Mouse (Mus musculus) midbrain, postnatal 0 days (tissue): ENCODE measurements around the gene Bcap31. TPM values are rescaled to one million over a fixed set of nuclear protein-coding genes. Genes with fewer than 3 reads are reported as not detected.

Experiments
- ATAC-seq: fragments of 200-750 bp; cut with Nextera tagmentation; 2 replicates; pipeline ENCODE4 v1.8.0; 2017; ENCODE audit warnings: moderate number of reproducible peaks, mild to moderate bottlenecking, moderate TSS enrichment, moderate library complexity; ENCODE audit not compliant: low FRiP score
- DNase-seq: peaks from one replicate; pipeline ENCODE4 v3.0.0-alpha.2; 2015; ENCODE audit warnings: low spot score
- H3K27ac ChIP-seq: fragments of 300-500 bp; sonication (generic); 2 replicates; pipeline ENCODE4 v1.5.1; 2014; ENCODE audit warnings: low read depth, mild to moderate bottlenecking, low read length, mixed read lengths
- H3K27me3 ChIP-seq: fragments of 300-500 bp; sonication (generic); 2 replicates; pipeline ENCODE4 v1.6.1; 2014; ENCODE audit warnings: low read length, control low read depth, mixed read lengths; ENCODE audit not compliant: insufficient read depth
- H3K36me3 ChIP-seq: fragments of 300-500 bp; sonication (generic); 2 replicates; pipeline ENCODE4 v1.6.1; 2014; ENCODE audit warnings: low read length, control low read depth, mixed read lengths; ENCODE audit not compliant: insufficient read depth
- H3K4me1 ChIP-seq: fragments of 300-500 bp; sonication (generic); 2 replicates; pipeline ENCODE4 v1.6.1; 2014; ENCODE audit warnings: mild to moderate bottlenecking, control low read depth, antibody characterized with exemption, low read length, mixed read lengths; ENCODE audit not compliant: insufficient read depth
- H3K4me2 ChIP-seq: fragments of 300-500 bp; sonication (generic); 2 replicates; pipeline ENCODE4 v1.6.1; 2014; ENCODE audit warnings: low read depth, mild to moderate bottlenecking, low read length, mixed read lengths; ENCODE audit not compliant: poor library complexity, severe bottlenecking
- H3K4me3 ChIP-seq: fragments of 300-500 bp; sonication (generic); 2 replicates; pipeline ENCODE4 v1.5.1; 2014; ENCODE audit warnings: low read depth, mild to moderate bottlenecking, low read length, moderate library complexity
- H3K9ac ChIP-seq: fragments of 300-500 bp; sonication (generic); replicated peaks from 2 replicates; pipeline ENCODE4 v1.6.1; 2014; ENCODE audit warnings: mild to moderate bottlenecking, low read length, moderate library complexity, mixed read lengths; ENCODE audit not compliant: poor library complexity, severe bottlenecking
- H3K9me3 ChIP-seq: fragments of 300-500 bp; sonication (generic); 2 replicates; pipeline ENCODE4 v1.6.1; 2016; ENCODE audit warnings: low read length, control low read depth
- CTCF ChIP-seq: IDR thresholded peaks from 2 replicates; pipeline ENCODE4 v1.5.1; 2016; ENCODE audit warnings: antibody characterized with exemption, mild to moderate bottlenecking
- WGBS: fragments of 180-500 bp; shearing (Covaris S2); extraction: QIAGEN DNeasy Blood & Tissue Kit; methylation state at CpG from one replicate; pipeline ENCODE4 v1.1.7; 2014; 5-methylcytosine and 5-hydroxymethylcytosine counted together
- polyA plus RNA-seq: library from polyadenylated mRNA; unstranded; fragments of >200 nt; fragmentation: Nextera tagmentation; extraction: Ambion mirVana; gene quantifications from 2 replicates; pipeline ENCODE4 v1.2.1, GENCODE M21; 2015
- total RNA-seq: library from RNA; depleted of rRNA; stranded (reverse); fragments of >200 nt; gene quantifications from 2 replicates; pipeline ENCODE4 v1.2.3, GENCODE M21; 2014

Gene Bcap31
- total and polyA plus RNA-seq, 2 experiments from 2014 or later = 48.7 to 134 TPM

DNA sequence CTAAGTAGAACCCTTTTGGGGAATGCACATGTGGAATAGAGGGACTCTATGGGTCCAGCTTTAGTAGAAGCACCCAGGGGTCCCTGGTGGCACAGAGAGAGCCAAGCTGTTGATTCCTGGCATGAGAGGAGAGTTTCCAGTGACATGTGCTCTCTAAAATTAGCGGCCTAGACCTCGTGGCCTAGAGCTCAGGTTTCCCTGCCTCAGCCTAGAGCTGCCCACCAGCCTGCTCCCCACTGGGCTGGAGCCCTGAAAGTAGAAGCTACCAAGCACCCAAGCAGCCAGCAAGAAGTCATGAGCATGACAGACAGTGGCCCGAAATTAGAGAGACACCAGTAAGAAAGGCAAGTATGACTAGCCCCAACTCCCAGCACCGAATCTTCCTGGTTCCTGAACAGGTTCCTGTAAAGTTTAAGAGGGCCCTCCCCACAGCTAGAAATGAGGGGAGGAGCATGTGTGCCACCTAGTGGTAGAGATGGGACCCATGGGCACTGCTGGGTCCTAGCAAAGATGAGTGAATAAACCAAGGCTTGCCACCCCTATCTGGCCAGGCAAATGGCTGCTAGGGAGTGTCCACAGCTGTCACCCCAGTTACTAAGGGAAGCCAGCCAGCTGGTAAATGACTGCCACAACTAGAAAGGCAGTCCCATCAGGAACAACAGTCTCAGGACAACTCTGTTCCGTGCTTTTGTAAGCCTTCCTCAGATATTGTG lies 24.9 kb downstream of the Bcap31 start:
- H3K9me3 ChIP-seq = no peaks in the 10 kb centered on the region
- no peaks in the 10 kb centered on the region for H3K36me3 ChIP-seq
- no peaks in the 10 kb centered on the region for H3K4me1 ChIP-seq
- ATAC-seq (no peak; the same call in 1 of the 2 replicates), DNase-seq (peak; percentile 28)
- WGBS = 84% methylated on average over 5 of the region's 5 CpGs
- TF ChIP-seq CTCF = peak; percentile 72
- no peak overlapping the region for H3K4me3 ChIP-seq
- H3K27ac ChIP-seq = no peak overlapping the region
- no peaks in the 10 kb centered on the region for H3K27me3 ChIP-seq
- no peak overlapping the region for H3K9ac ChIP-seq
- no peak overlapping the region for H3K4me2 ChIP-seq

DNA sequence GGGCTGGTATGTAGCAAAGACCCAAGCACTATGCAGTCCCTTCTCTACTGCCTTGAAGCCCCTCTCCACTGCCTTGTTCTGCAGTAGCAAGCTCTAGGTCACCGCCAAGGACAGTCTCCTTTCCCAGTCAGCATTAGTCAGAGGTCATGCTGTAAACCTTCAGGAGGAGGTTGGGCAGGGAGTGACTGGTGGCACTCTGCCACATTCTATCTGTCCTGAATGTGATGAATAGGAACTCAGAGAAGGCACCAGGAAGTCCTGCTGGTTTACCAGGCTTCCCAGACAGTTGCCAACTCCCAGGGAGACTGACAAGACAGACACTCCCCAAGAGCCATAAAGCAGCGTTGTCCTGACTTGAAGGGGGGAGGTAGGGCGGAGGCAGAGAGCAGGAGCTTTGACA lies 30.3 kb downstream of the Bcap31 start:
- WGBS = 87% methylated on average over 3 of the region's 3 CpGs
- Histone ChIP-seq H3K9ac (no peak overlapping the region), H3K27me3 (no peaks in the 10 kb centered on the region), H3K4me2 (no peak overlapping the region), H3K4me3 (no peak overlapping the region), H3K36me3 (peaks cover 5% of the 10 kb centered on the region; the same call in 1 of the 2 replicates), H3K4me1 (no peaks in the 10 kb centered on the region), H3K27ac (no peak overlapping the region), H3K9me3 (no peaks in the 10 kb centered on the region)
- DNase-seq (no peak), ATAC-seq (no peak)
- TF ChIP-seq CTCF = no peak

DNA sequence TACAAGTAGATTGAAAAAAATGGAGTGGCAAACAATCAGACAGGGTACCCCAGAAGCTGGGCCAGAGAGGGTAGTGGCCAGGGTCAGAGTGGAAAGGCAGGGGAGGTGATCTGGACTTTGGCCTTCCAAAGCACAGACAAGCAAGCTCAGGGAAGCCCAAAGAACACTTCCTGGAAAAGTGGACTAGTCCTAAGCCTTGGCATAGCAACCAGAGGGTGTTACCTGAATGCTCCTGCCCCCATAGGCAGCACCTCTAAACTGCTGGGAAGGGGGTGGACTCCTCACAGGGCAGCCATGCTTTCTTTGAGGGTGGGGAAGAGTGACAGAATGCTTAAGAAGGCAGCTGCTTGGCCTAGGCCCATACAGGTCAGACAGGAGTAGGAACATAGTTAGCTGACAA lies 31.0 kb downstream of the Bcap31 start:
- Histone ChIP-seq H3K4me3 (no peak overlapping the region), H3K36me3 (peaks cover 11% of the 10 kb centered on the region), H3K27me3 (no peaks in the 10 kb centered on the region), H3K27ac (no peak overlapping the region), H3K4me2 (no peak overlapping the region), H3K9me3 (no peaks in the 10 kb centered on the region), H3K9ac (no peak overlapping the region), H3K4me1 (no peaks in the 10 kb centered on the region)
- no peak for DNase-seq
- ATAC-seq = no peak
- no peak for TF ChIP-seq CTCF

DNA sequence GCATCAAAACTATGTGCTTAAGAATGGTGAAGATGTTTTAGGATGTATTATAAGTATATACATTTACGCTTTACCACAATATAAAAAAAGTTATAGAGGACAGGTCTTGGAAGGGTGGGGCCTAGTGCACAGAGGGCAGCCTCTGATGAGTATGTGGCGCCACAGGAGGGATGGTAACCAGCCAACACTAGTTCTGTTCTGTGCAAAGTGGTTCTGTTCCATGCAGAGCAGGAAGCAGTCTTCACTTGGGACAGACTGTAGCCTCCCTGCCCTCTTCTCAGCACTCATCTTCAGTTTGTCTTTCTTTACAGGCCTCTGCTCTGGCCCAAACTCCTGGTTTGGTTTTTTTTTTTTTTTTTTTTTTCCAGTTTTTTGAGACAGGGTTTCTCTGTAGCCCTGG lies 31.8 kb downstream of the Bcap31 start:
- DNase-seq (no peak), ATAC-seq (no peak)
- Histone ChIP-seq H3K36me3 (peaks cover 19% of the 10 kb centered on the region), H3K27ac (no peak overlapping the region), H3K4me3 (no peak overlapping the region), H3K9me3 (no peaks in the 10 kb centered on the region), H3K9ac (no peak overlapping the region), H3K4me2 (no peak overlapping the region), H3K27me3 (no peaks in the 10 kb centered on the region), H3K4me1 (no peaks in the 10 kb centered on the region)
- TF ChIP-seq CTCF = no peak
- WGBS = 75% methylated on average over 2 of the region's 2 CpGs

DNA sequence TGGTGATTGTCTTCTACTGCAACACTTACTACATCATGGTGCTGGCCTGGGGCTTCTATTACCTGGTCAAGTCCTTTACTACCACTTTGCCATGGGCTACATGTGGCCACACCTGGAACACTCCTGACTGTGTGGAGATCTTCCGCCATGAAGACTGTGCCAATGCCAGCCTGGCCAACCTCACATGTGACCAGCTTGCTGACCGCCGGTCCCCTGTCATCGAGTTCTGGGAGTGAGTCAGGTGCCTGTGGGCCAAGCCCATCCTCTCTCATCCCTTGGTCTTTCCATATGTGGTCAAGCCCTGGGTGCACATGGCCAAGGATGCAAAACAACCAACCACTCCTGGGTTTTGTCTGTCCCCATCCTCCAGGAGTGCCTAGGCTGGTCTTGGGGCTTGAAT lies 39.3 kb downstream of the Bcap31 start:
- TF ChIP-seq CTCF = no peak
- Histone ChIP-seq H3K4me1 (no peaks in the 10 kb centered on the region), H3K4me3 (no peak overlapping the region), H3K9ac (no peak overlapping the region), H3K9me3 (no peaks in the 10 kb centered on the region), H3K36me3 (peaks cover 20% of the 10 kb centered on the region), H3K27ac (no peak overlapping the region), H3K27me3 (no peaks in the 10 kb centered on the region), H3K4me2 (no peak overlapping the region)
- ATAC-seq = no peak
- 97% methylated on average over 4 of the region's 4 CpGs for WGBS
- DNase-seq = no peak

DNA sequence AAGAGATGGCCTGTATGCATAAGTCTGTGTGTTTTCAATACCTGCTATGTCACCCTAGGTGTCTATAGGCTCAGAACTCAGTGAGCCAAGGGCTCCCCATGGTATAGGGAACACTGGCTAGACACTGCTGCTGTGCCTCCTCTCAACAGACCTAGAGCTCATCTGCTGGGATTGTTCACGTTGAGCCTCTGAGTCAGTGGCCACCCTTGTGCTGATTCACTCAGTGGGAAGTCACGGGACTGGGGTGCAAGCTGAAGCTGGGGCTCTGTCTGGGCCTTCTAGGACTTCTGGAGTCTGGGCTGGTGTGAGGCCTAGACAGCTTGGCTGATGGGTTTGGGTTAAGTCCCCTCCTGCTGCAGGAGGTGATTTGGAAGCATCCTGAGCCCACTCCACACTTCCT lies 40.7 kb downstream of the Bcap31 start:
- H3K4me1 ChIP-seq = no peaks in the 10 kb centered on the region
- no peak overlapping the region for H3K9ac ChIP-seq
- H3K27me3 ChIP-seq = no peaks in the 10 kb centered on the region
- peak overlapping the region; percentile 71 for H3K4me2 ChIP-seq
- no peak overlapping the region for H3K27ac ChIP-seq
- H3K36me3 ChIP-seq = peaks cover 11% of the 10 kb centered on the region
- DNase-seq (no peak), ATAC-seq (no peak)
- H3K4me3 ChIP-seq = peak overlapping the region; percentile 53; the same call in 1 of the 2 replicates
- 71% methylated on average over 2 of the region's 2 CpGs for WGBS
- no peak for TF ChIP-seq CTCF
- H3K9me3 ChIP-seq = no peaks in the 10 kb centered on the region
